Mouse (Mus musculus) lung, adult 2 months (tissue): ENCODE data around the gene Tacc2. TPM values are rescaled to one million over a fixed set of nuclear protein-coding genes. Genes with fewer than 3 reads are reported as not detected.
A peak's percentile ranks its signal among the peaks of the same experiment; 100 is the strongest.
"Not testable (repeated sequence)": the region's sequence is repeated elsewhere in the genome, so short reads cannot be mapped to it uniquely, and the experiment has no call there.

ENCODE experiments used
- DNase-seq: peaks from one replicate; pipeline ENCODE4 v3.0.0; 2022
- H3K4me1 ChIP-seq: fragments of 200-500 bp; 2 replicates; pipeline ENCODE4 v1.6.1; 2011; ENCODE audit warnings: low read length; ENCODE audit not compliant: control insufficient read depth, insufficient read depth
- H3K4me3 ChIP-seq: fragments of 200-500 bp; replicated peaks from 2 replicates; pipeline ENCODE3; 2011; ENCODE audit warnings: low read depth, mild to moderate bottlenecking, control low read depth, low read length; ENCODE audit errors: extremely low read depth
- CTCF ChIP-seq: fragments of 200-500 bp; IDR thresholded peaks from 2 replicates; pipeline ENCODE4 v1.5.1; 2011; ENCODE audit warnings: mild to moderate bottlenecking, low read length, control low read depth; ENCODE audit not compliant: insufficient read depth
- POLR2A ChIP-seq: fragments of 200-500 bp; IDR thresholded peaks from 2 replicates; pipeline ENCODE4 v1.6.1; 2011; ENCODE audit warnings: low read depth, mild to moderate bottlenecking, control low read depth, low read length, borderline replicate concordance; ENCODE audit errors: extremely low read depth
- WGBS: fragments of 180-500 bp; shearing (Covaris S2); methylation state at CpG from one replicate; pipeline ENCODE4 v1.1.7; 2018; 5-methylcytosine and 5-hydroxymethylcytosine counted together
- polyA plus RNA-seq: library from polyadenylated mRNA; depleted of rRNA; stranded (reverse); fragments of >200 nt; gene quantifications from 2 replicates; pipeline ENCODE4 v1.2.3, GENCODE M21; 2012; rRNA removed

The Tacc2 gene
- 71.7 and 74.5 TPM in 2 replicates for polyA plus RNA-seq

DNA sequence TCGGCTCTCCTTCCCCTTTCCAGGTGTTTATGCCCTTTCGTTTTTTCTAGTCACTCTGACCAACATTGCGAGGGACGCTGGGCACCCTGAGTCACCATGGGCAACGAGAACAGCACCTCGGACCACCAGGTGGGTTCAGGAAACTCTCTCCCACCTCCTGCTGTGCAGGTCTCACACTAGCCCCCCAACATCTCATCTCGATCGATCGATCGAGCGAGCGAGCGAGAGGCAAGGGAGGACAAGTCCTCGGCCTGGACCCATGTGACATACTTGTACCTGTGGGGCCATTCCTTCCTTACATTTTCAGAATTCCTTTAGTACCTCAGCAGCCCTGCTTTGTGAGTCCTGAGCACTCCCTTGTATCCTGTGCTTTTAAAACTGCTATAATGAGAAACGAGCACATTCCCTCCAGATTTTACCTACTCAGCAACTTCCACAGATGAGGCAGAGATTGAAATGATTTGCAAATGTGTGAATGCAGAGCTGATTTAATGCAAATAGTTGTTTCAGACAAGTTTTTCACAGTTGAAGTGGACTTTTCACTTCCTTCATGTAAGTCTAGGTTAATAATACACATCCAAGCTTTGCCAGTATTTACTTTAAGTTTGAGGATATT, at the start of gene Tacc2:
TSS of gene Tacc2 (plus strand) at position 51 of the 616 bp plus-strand sequence.
- peak within 1 kb of the TSS; percentile 56 for H3K4me3 ChIP-seq
- peak; percentile 33; the same call in 1 of the 2 replicates for TF ChIP-seq POLR2A
- no peak for TF ChIP-seq CTCF
- peaks cover 5% of the 10 kb centered on the region; the same call in 1 of the 2 replicates for H3K4me1 ChIP-seq
- WGBS: 35% methylated on average over 15 of the region's 15 CpGs
- DNase-seq: no peak

DNA sequence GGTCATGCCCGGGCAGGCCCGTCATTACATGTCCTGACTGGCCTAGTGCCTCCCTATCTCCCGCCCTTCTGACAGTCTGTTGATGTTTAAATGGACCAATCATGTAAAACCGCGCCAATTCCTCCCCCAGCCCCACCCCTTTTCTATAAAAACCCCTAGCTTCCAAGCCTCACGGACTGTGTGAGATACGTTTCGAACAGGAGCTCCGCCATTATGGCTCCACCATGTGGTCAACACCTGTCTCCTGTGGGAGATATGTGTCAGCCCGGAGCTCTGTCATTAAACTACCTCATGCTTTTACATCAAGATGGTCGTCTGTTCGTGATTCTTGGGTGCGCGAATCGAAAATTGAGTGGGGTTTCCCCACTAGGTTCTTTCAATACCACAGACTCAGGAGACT, 46.1 kb upstream of the Tacc2 start:
- 94% methylated on average over 15 of the region's 15 CpGs for WGBS

DNA sequence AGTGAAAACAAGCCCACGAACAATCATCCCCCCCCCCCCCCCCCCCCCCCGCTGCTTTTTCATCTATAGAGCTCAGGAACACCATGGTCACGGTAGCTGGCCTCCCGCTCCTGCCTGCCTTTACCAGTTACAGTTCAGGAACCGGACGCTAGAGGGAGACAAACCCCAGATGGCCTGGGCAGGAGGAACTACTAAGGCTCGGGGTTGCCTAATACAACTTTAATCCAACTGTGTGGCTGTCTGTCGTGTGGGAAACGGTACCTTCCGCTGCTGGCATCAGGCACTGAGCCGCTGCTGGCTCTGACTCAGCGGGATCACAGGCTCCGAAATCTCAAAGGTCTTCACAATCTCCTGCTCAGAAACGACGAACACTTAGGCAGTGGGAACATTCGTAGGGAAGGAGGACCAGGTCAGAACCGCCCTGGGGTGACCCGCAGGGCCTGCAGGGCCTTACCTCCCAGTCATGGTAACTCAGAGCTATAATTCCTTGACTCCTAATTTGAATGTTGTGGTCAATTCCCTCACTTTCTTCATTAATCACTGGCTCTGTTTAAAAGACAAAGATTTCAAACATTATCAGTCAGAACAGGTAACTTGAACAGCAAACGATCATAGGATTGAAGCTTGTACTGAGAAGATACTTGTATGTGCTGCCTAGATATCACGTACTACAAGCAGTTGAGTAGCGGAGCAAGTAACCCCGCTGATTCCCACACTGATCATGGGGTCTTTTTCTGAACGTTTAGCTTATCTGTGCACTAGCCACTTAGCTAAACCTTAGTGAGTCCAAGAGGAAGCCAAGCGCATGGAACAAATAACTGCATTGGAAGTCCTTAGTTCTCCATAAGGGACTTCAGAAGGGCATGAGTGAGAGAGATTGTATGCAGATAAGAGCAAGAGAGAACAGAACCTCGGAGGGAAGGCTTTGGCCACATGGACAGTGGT, 43.6 kb upstream of the Tacc2 start:
- TF ChIP-seq CTCF: peak; percentile 98
- no peak for TF ChIP-seq POLR2A
- 37% methylated on average over 25 of the region's 25 CpGs for WGBS
- no peak overlapping the region for H3K4me3 ChIP-seq
- 0 out of 2 replicates have a peak, but pooled peaks cover 2% of the 10 kb centered on the region for H3K4me1 ChIP-seq
- DNase-seq: peak; percentile 83

More for the DNA sequence above, 46.1 kb upstream of the Tacc2 start:
- DNase-seq, H3K4me3 ChIP-seq, H3K4me1 ChIP-seq: not testable (repeated sequence)

DNA sequence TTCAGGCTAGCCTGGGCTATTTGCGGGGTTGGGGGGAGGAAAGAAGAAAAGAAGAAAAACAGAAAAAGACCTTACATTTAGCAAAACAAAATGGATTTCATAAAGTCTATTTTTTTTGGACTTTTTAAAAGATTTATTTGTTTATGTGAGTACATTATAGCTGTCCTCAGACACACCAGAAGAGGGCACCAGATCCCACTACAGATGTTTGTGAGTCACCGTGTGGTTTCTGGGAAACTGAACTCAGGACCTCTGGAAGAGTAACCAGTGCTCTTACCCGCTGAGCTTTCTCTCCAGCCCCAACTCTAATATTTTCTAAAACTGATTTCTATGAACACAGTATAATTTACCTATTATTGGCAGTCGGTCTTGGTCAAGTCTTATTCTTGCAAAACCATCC, 42.1 kb upstream of the Tacc2 start:
- TF ChIP-seq POLR2A (no peak), CTCF (no peak)
- Histone ChIP-seq H3K4me3 (no peak overlapping the region), H3K4me1 (0 out of 2 replicates have a peak, but pooled peaks cover 2% of the 10 kb centered on the region)
- no peak for DNase-seq
- WGBS: 76% methylated on average over 4 of the region's 4 CpGs

DNA sequence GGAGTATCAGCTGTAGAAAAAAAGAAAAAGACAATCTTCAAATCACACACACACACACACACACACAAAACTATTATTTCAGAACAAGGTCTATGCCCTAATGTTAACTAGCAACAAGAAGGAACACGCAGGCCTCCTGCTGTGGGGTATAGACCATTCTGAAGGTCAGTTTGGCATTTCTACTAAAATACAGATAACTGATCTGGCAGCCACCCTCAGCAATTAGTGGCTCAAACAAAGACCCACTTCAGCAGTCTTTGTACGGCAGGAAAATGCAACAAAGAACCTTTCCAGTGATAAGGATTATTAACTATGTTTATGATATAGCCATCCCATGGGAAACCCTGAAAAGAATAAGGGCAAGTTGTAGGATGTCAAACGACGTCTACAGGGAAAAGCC, 40.2 kb upstream of the Tacc2 start:
- 61% methylated on average over 4 of the region's 4 CpGs for WGBS

DNA sequence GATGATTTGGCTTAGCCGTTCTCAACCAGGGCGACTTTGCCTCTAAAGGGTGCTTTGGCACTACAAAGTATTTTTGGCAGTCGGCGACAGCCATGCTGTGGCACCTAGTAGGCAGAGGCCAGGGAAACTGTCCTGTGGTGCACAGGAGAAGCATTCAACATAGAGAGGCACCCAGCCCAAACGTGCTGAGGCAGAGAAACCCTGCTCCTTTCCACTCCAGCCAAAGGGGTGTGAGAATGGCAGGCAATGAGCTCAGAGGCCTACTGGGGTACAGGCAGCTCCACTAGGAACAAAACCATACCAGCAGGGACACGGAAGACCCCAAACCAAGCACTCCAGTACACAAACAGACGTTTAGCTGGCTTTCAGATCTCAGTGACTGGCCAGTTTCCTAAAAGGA, 37.1 kb upstream of the Tacc2 start:
- 87% methylated on average over 7 of the region's 7 CpGs for WGBS
- TF ChIP-seq CTCF (no peak), POLR2A (no peak)
- no peaks in the 10 kb centered on the region for H3K4me1 ChIP-seq
- no peak overlapping the region for H3K4me3 ChIP-seq
- no peak for DNase-seq

More for the DNA sequence above, 40.2 kb upstream of the Tacc2 start:
- no peak for TF ChIP-seq POLR2A
- TF ChIP-seq CTCF: no peak
- no peak for DNase-seq
- Histone ChIP-seq H3K4me3 (no peak overlapping the region), H3K4me1 (0 out of 2 replicates have a peak, but pooled peaks cover 2% of the 10 kb centered on the region)

DNA sequence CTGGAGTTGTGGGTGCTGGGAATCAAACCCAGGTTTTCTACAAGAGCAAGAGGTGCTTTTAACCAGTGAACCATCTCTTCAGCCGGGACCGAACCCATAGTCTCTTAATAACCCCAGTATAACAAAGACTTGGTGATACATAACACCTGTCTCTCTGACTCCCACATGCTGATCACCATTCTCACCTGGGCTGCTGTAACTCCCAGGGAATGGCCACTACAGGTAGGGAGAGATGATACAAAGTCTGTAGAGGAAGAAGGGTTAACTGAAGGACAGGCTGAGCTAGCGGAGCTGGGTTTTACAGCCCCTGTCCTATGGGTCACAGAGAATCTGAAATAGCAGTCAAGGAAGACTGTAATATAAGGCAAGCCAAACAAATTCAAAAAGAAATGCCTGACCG, 34.1 kb upstream of the Tacc2 start:
- 97% methylated on average over 4 of the region's 4 CpGs for WGBS
- 0 out of 2 replicates have a peak, but pooled peaks cover 2% of the 10 kb centered on the region for H3K4me1 ChIP-seq
- TF ChIP-seq POLR2A (no peak), CTCF (no peak)
- no peak for DNase-seq
- H3K4me3 ChIP-seq: no peak overlapping the region

DNA sequence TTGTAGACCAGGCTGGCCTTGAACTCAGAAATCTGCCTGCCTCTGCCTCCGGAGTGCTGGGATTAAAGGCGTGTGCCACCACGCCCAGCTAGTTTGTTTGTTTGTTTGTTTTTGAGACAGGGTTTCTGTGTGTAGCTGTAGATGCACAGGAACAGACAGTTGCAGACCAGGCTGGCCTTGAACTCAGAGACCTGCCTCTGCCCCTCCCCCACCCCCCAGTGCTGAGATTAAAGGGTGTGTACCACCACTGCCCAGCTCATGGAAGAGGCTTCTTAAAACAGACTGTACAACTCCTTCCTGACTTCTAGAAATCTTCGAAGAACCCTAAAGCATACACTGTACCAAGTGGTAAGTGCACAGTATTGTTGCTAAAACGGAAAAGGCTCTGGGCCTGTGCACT, 31.8 kb upstream of the Tacc2 start:
- Histone ChIP-seq H3K4me1 (0 out of 2 replicates have a peak, but pooled peaks cover 2% of the 10 kb centered on the region), H3K4me3 (no peak overlapping the region)
- 79% methylated on average over 5 of the region's 5 CpGs for WGBS
- TF ChIP-seq POLR2A: no peak
- no peak for TF ChIP-seq CTCF
- DNase-seq: no peak

DNA sequence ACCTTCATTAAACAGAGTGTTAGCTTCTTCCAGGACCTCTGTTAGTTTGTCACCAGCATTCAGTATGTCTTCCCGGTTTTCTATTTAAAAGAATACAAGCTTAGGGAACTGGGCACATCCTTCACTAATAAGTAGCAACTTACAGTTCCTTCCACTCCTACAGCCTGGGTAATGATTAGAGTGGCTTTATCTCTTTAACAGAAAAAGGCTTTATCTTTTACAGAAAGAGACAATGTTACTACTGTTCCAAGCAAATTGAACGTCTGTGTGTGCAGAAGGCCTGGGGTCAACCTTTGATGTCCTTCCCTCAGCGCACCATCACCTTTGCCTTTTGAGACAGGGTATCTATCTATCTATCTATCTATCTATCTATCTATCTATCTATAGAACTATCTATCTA, 31.3 kb upstream of the Tacc2 start:
- WGBS: 48% methylated on average over 3 of the region's 3 CpGs

More for the DNA sequence above, 31.3 kb upstream of the Tacc2 start:
- TF ChIP-seq POLR2A (no peak), CTCF (no peak)
- no peak overlapping the region for H3K4me3 ChIP-seq
- DNase-seq: no peak
- H3K4me1 ChIP-seq: 0 out of 2 replicates have a peak, but pooled peaks cover 2% of the 10 kb centered on the region
